Mouse (Mus musculus): Measurements from ENCODE around the gene Cdkn2b.

DNA sequence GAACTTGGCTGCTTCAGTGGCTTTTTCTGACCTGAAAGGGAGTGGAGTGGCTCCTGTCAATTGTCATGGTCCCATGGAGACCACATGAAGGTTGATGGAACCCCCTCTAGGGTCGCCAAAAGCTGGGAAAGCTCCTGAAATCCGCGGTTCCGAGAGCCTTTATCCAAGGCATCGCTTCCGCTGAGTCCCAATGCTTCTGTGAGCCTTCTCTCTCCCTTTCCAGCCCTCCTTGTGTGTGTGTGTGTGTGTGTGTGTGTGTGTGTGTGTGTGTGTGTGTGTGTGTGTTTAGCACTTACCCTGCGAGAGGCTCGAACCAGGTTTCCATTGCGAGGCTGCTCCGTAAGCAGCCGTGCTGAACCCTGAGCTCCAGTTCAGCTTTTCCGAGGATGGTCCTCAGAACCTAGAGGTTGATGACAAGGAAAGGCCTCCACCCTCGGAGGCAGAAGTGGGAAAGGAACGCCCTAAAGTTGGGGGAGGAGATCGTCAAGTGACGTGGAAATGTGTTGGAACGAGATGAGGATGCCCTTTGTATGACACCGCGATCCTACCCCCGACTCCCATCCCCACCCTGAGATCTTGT, 37.8 kb downstream of the Cdkn2b start:
- TF ChIP-seq EP300 (IDR thresholded peaks at IDR 0.05; ENCODE audit: insufficient read depth, low read depth, low read length) (no peak), POLR2A (IDR thresholded peaks at IDR 0.05; ENCODE audit: insufficient read depth, low read length) (no peak)

Measured in ES-Bruce4 (cell line).